32 mouse cellular contexts compared by ENCODE assay signal in genomic region chr1:90962526-90962925, GRCm38 (mm10). TPM values are rescaled to one million over a fixed set of nuclear protein-coding genes. Genes with fewer than 3 reads are reported as not detected.
DNase-seq lines count a peak whose midpoint lies in the region; ATAC-seq and TF ChIP-seq lines count a peak whose summit lies in the region.
"Had no signal": no experiment of that assay in that cellular context is flagged by ENCODE, and none has a peak within 500 bp of the region (broad histone marks: within the 10 kb centered on the region; RNA-seq: fewer than 3 reads in every experiment).

No protein-coding gene starts in this region.

- 43% methylated on average over 4 of the region's 4 CpGs for WGBS in hindbrain, postnatal 0 days
- 32% methylated on average over 4 of the region's 4 CpGs for WGBS in hindbrain, embryonic 12.5 days
- 33% methylated on average over 4 of the region's 4 CpGs for WGBS in liver, embryonic 16.5 days (ENCODE audit: insufficient replicate concordance)
- 21% methylated on average over 4 of the region's 4 CpGs for WGBS in liver, embryonic 12.5 days (ENCODE audit: insufficient replicate concordance)
- WGBS in embryonic facial prominence, embryonic 10.5 days: 41% methylated on average over 4 of the region's 4 CpGs
- 19% methylated on average over 4 of the region's 4 CpGs for WGBS in neural tube, embryonic 15.5 days

- H3K9ac ChIP-seq in hindbrain, postnatal 0 days (replicated peaks; ENCODE audit: low read length): no peak overlapping the region
- H3K9ac ChIP-seq in hindbrain, embryonic 12.5 days: no peak overlapping the region
- no peak overlapping the region for H3K9ac ChIP-seq in liver, embryonic 16.5 days (ENCODE audit: low read depth, low read length)
- no peak overlapping the region for H3K9ac ChIP-seq in liver, embryonic 12.5 days
- H3K9ac ChIP-seq in neural tube, embryonic 15.5 days (replicated peaks): no peak overlapping the region
- H3K9ac ChIP-seq: heart, embryonic 12.5 days; liver, embryonic 15.5 days; midbrain, embryonic 15.5 days; neural tube, embryonic 12.5 days had no signal

- DNase-seq in hindbrain, postnatal 0 days (ENCODE audit: low spot score): no peak
- no peak for DNase-seq in embryonic facial prominence, embryonic 10.5 days (ENCODE audit: low spot score)
- DNase-seq in kidney, postnatal 14 days: peak; percentile 30
- DNase-seq: adrenal gland, postnatal 14 days; cerebellum, adult 2 months; cerebellum, postnatal 36 days; embryo, embryonic 11 days; gastrocnemius, postnatal 10 days; heart, postnatal 10 days; layer of hippocampus, adult 9-11 months; right cerebral cortex, postnatal 25 days; spleen, adult 18-20 months; thymus, adult 18-20 months; thymus, postnatal 4 days had no signal

- no peak for TF ChIP-seq CTCF in hindbrain, postnatal 0 days (IDR thresholded peaks at IDR 0.05; ENCODE audit: low read depth)

- H3K4me1 ChIP-seq in hindbrain, postnatal 0 days (ENCODE audit: insufficient read depth, low read length): no peaks in the 10 kb centered on the region
- peaks cover 2% of the 10 kb centered on the region; the same call in 1 of the 2 replicates for H3K4me1 ChIP-seq in hindbrain, embryonic 12.5 days
- H3K4me1 ChIP-seq in liver, embryonic 16.5 days (ENCODE audit: control insufficient read depth, low read depth, low read length): no peaks in the 10 kb centered on the region; the same call in none of the 2 replicates
- H3K4me1 ChIP-seq in liver, embryonic 12.5 days: peaks cover 4% of the 10 kb centered on the region; the same call in 1 of the 2 replicates
- peaks cover 20% of the 10 kb centered on the region for H3K4me1 ChIP-seq in embryonic facial prominence, embryonic 10.5 days
- peaks cover 5% of the 10 kb centered on the region for H3K4me1 ChIP-seq in neural tube, embryonic 15.5 days

- no peaks in the 10 kb centered on the region for H3K36me3 ChIP-seq in hindbrain, postnatal 0 days (ENCODE audit: insufficient read depth, low read length)
- no peaks in the 10 kb centered on the region for H3K36me3 ChIP-seq in hindbrain, embryonic 12.5 days
- H3K36me3 ChIP-seq in liver, embryonic 16.5 days (ENCODE audit: control insufficient read depth, insufficient read depth): no peaks in the 10 kb centered on the region
- H3K36me3 ChIP-seq in liver, embryonic 12.5 days: no peaks in the 10 kb centered on the region
- H3K36me3 ChIP-seq in embryonic facial prominence, embryonic 10.5 days (replicated peaks): no peaks in the 10 kb centered on the region
- H3K36me3 ChIP-seq in neural tube, embryonic 15.5 days: no peaks in the 10 kb centered on the region
- H3K36me3 ChIP-seq: heart, embryonic 12.5 days; liver, embryonic 15.5 days; midbrain, embryonic 15.5 days; neural tube, embryonic 12.5 days had no signal

- H3K9me3 ChIP-seq in hindbrain, postnatal 0 days (ENCODE audit: low read length): no peaks in the 10 kb centered on the region
- H3K9me3 ChIP-seq in hindbrain, embryonic 12.5 days (replicated peaks): no peaks in the 10 kb centered on the region
- H3K9me3 ChIP-seq in liver, embryonic 16.5 days (replicated peaks; ENCODE audit: control insufficient read depth, low read length): no peaks in the 10 kb centered on the region
- H3K9me3 ChIP-seq in liver, embryonic 12.5 days (replicated peaks): no peaks in the 10 kb centered on the region
- H3K9me3 ChIP-seq in embryonic facial prominence, embryonic 10.5 days: no peaks in the 10 kb centered on the region
- H3K9me3 ChIP-seq in neural tube, embryonic 15.5 days (replicated peaks): no peaks in the 10 kb centered on the region
- H3K9me3 ChIP-seq: heart, embryonic 12.5 days; liver, embryonic 15.5 days; midbrain, embryonic 15.5 days; neural tube, embryonic 12.5 days had no signal

- 0 out of 2 replicates have a peak, but pooled peaks have one; percentile 2 for ATAC-seq in hindbrain, postnatal 0 days
- ATAC-seq in hindbrain, embryonic 12.5 days (ENCODE audit: low FRiP score): no peak
- peak; percentile 43; the same call in 1 of the 2 replicates for ATAC-seq in liver, embryonic 16.5 days (ENCODE audit: low read depth)
- no peak for ATAC-seq in liver, embryonic 12.5 days
- ATAC-seq in neural tube, embryonic 15.5 days (ENCODE audit: low FRiP score): no peak
- ATAC-seq: CD4-positive, CD25-positive, alpha-beta regulatory T cell, adult 4 months; inflammation-experienced regulatory T-cells, adult 6 months; midbrain, embryonic 15.5 days had no signal

- H3K27ac ChIP-seq in hindbrain, postnatal 0 days: no peak overlapping the region
- no peak overlapping the region for H3K27ac ChIP-seq in hindbrain, embryonic 12.5 days
- no peak overlapping the region for H3K27ac ChIP-seq in liver, embryonic 16.5 days (ENCODE audit: low read length)
- no peak overlapping the region for H3K27ac ChIP-seq in liver, embryonic 12.5 days
- H3K27ac ChIP-seq in embryonic facial prominence, embryonic 10.5 days (replicated peaks): peak overlapping the region; percentile 21; the same call in 1 of the 2 replicates
- no peak overlapping the region for H3K27ac ChIP-seq in neural tube, embryonic 15.5 days (replicated peaks)
- H3K27ac ChIP-seq: left cerebral cortex, adult 2 months; liver, embryonic 15.5 days; macrophage; midbrain, embryonic 15.5 days; neural tube, embryonic 12.5 days had no signal

- no peaks in the 10 kb centered on the region; the same call in 1 of the 2 replicates for H3K27me3 ChIP-seq in hindbrain, postnatal 0 days (ENCODE audit: insufficient read depth, low read length)
- peaks cover 3% of the 10 kb centered on the region; the same call in 1 of the 2 replicates for H3K27me3 ChIP-seq in hindbrain, embryonic 12.5 days
- H3K27me3 ChIP-seq in liver, embryonic 16.5 days (ENCODE audit: control insufficient read depth, insufficient read depth, low read depth, low read length): no peaks in the 10 kb centered on the region
- 0 out of 2 replicates have a peak, but pooled peaks cover 9% of the 10 kb centered on the region for H3K27me3 ChIP-seq in liver, embryonic 12.5 days (replicated peaks)
- peaks cover 27% of the 10 kb centered on the region for H3K27me3 ChIP-seq in embryonic facial prominence, embryonic 10.5 days (replicated peaks; ENCODE audit: low read depth, poor library complexity, severe bottlenecking)
- H3K27me3 ChIP-seq in neural tube, embryonic 15.5 days (replicated peaks): no peaks in the 10 kb centered on the region
- H3K27me3 ChIP-seq: liver, embryonic 15.5 days; neural tube, embryonic 12.5 days had no signal

- H3K4me2 ChIP-seq in hindbrain, postnatal 0 days (ENCODE audit: low read depth, low read length): no peak overlapping the region
- no peak overlapping the region for H3K4me2 ChIP-seq in hindbrain, embryonic 12.5 days (replicated peaks)
- no peak overlapping the region for H3K4me2 ChIP-seq in liver, embryonic 16.5 days (ENCODE audit: low read depth, low read length)
- no peak overlapping the region for H3K4me2 ChIP-seq in liver, embryonic 12.5 days
- no peak overlapping the region for H3K4me2 ChIP-seq in neural tube, embryonic 15.5 days
- H3K4me2 ChIP-seq: heart, embryonic 12.5 days; liver, embryonic 15.5 days; midbrain, embryonic 15.5 days; neural tube, embryonic 12.5 days had no signal

- no peak overlapping the region for H3K4me3 ChIP-seq in hindbrain, postnatal 0 days (ENCODE audit: low read length)
- H3K4me3 ChIP-seq in hindbrain, embryonic 12.5 days: no peak overlapping the region
- H3K4me3 ChIP-seq in liver, embryonic 16.5 days (ENCODE audit: low read depth, low read length): no peak overlapping the region
- H3K4me3 ChIP-seq in liver, embryonic 12.5 days: no peak overlapping the region
- no peak overlapping the region for H3K4me3 ChIP-seq in embryonic facial prominence, embryonic 10.5 days
- no peak overlapping the region for H3K4me3 ChIP-seq in neural tube, embryonic 15.5 days (replicated peaks)
- H3K4me3 ChIP-seq: heart, embryonic 12.5 days; left cerebral cortex, adult 2 months; liver, embryonic 15.5 days; midbrain, embryonic 15.5 days; neural tube, embryonic 12.5 days had no signal

RNA-seq across cellular contexts. Expression of gene Rab17, which starts 6.9 kb away (rescaled TPM):
- not detected in 2 replicates for total RNA-seq in hindbrain, postnatal 0 days (2014; rRNA removed)
- 0.19 TPM in 1 of 2 replicates, not detected in the other for polyA plus RNA-seq in hindbrain, postnatal 0 days (2015; fragmentation: Nextera tagmentation; extraction: Ambion mirVana)
- 0.64 and 0.71 TPM in 2 replicates for polyA plus RNA-seq in hindbrain, embryonic 12.5 days (2016; fragmentation: Nextera tagmentation; extraction: Ambion mirVana)
- polyA plus RNA-seq in liver, embryonic 16.5 days (2015; fragmentation: Nextera tagmentation; extraction: Ambion mirVana): 5.7 and 7.4 TPM in 2 replicates
- 3.2 and 3.3 TPM in 2 replicates for polyA plus RNA-seq in liver, embryonic 12.5 days (2016; fragmentation: Nextera tagmentation; extraction: Ambion mirVana)
- polyA plus RNA-seq in embryonic facial prominence, embryonic 10.5 days (2016; fragmentation: Nextera tagmentation; extraction: Ambion mirVana): 0.39 and 0.44 TPM in 2 replicates
- polyA plus RNA-seq in neural tube, embryonic 15.5 days (2015; fragmentation: Nextera tagmentation; extraction: Ambion mirVana): 1.9 TPM in 1 of 2 replicates, not detected in the other
- total RNA-seq: gastrocnemius, postnatal 10 days; left cerebral cortex, postnatal 36 days had no signal
- polyA plus RNA-seq: CD4-positive, CD25-positive, alpha-beta regulatory T cell, adult 4 months; cerebellum, adult 2 months; hindbrain, embryonic 11.5 days; inflammation-experienced regulatory T-cells, adult 6 months; macrophage; neural tube, embryonic 12.5 days had no signal

RNA-seq across cellular contexts. Expression of gene Prlh, which starts 9.6 kb away (rescaled TPM):
- not detected in 2 replicates for total RNA-seq in hindbrain, postnatal 0 days (2014; rRNA removed)
- 1.5 and 1.8 TPM in 2 replicates for polyA plus RNA-seq in hindbrain, postnatal 0 days (2015; fragmentation: Nextera tagmentation; extraction: Ambion mirVana)
- polyA plus RNA-seq in hindbrain, embryonic 12.5 days (2016; fragmentation: Nextera tagmentation; extraction: Ambion mirVana): not detected in 2 replicates
- not detected in 2 replicates for polyA plus RNA-seq in liver, embryonic 16.5 days (2015; fragmentation: Nextera tagmentation; extraction: Ambion mirVana)
- 0.67 TPM in 1 of 2 replicates, not detected in the other for polyA plus RNA-seq in liver, embryonic 12.5 days (2016; fragmentation: Nextera tagmentation; extraction: Ambion mirVana)
- polyA plus RNA-seq in embryonic facial prominence, embryonic 10.5 days (2016; fragmentation: Nextera tagmentation; extraction: Ambion mirVana): not detected in 2 replicates
- polyA plus RNA-seq in neural tube, embryonic 15.5 days (2015; fragmentation: Nextera tagmentation; extraction: Ambion mirVana): not detected in 2 replicates
- total RNA-seq: adrenal gland, postnatal 14 days; gastrocnemius, postnatal 10 days; granulocyte monocyte progenitor cell, adult 5-6 weeks; heart, postnatal 10 days; left cerebral cortex, adult 2 months; left cerebral cortex, postnatal 36 days had no signal
- polyA plus RNA-seq: CD4-positive, CD25-positive, alpha-beta regulatory T cell, adult 4 months; embryonic facial prominence, embryonic 14.5 days; forebrain, embryonic 14.5 days; heart, embryonic 12.5 days; hindbrain, embryonic 11.5 days; inflammation-experienced regulatory T-cells, adult 6 months; limb, embryonic 14.5 days; liver, embryonic 15.5 days; macrophage; midbrain, embryonic 15.5 days; neural tube, embryonic 12.5 days had no signal

RNA-seq across cellular contexts. Expression of gene Lrrfip1, which starts 36.0 kb away (rescaled TPM):
- 20.5 and 26.9 TPM in 2 replicates for total RNA-seq in hindbrain, postnatal 0 days (2014; rRNA removed)
- polyA plus RNA-seq in hindbrain, postnatal 0 days (2015; fragmentation: Nextera tagmentation; extraction: Ambion mirVana): 37.5 and 37.8 TPM in 2 replicates
- 26.0 and 32.0 TPM in 2 replicates for polyA plus RNA-seq in hindbrain, embryonic 12.5 days (2016; fragmentation: Nextera tagmentation; extraction: Ambion mirVana)
- 16.1 and 20.5 TPM in 2 replicates for polyA plus RNA-seq in liver, embryonic 16.5 days (2015; fragmentation: Nextera tagmentation; extraction: Ambion mirVana)
- 17.4 and 18.1 TPM in 2 replicates for polyA plus RNA-seq in liver, embryonic 12.5 days (2016; fragmentation: Nextera tagmentation; extraction: Ambion mirVana)
- 22.5 and 25.7 TPM in 2 replicates for polyA plus RNA-seq in embryonic facial prominence, embryonic 10.5 days (2016; fragmentation: Nextera tagmentation; extraction: Ambion mirVana)
- 45.3 and 51.5 TPM in 2 replicates for polyA plus RNA-seq in neural tube, embryonic 15.5 days (2015; fragmentation: Nextera tagmentation; extraction: Ambion mirVana)

RNA-seq across cellular contexts. Expression of gene Mlph, which starts 47.6 kb away (rescaled TPM):
- total RNA-seq in hindbrain, postnatal 0 days (2014; rRNA removed): 0.63 and 0.72 TPM in 2 replicates
- 0.19 and 0.51 TPM in 2 replicates for polyA plus RNA-seq in hindbrain, postnatal 0 days (2015; fragmentation: Nextera tagmentation; extraction: Ambion mirVana)
- polyA plus RNA-seq in hindbrain, embryonic 12.5 days (2016; fragmentation: Nextera tagmentation; extraction: Ambion mirVana): 0.09 and 0.22 TPM in 2 replicates
- 0.05 TPM in 1 of 2 replicates, not detected in the other for polyA plus RNA-seq in liver, embryonic 16.5 days (2015; fragmentation: Nextera tagmentation; extraction: Ambion mirVana)
- 0.05 TPM in 1 of 2 replicates, not detected in the other for polyA plus RNA-seq in liver, embryonic 12.5 days (2016; fragmentation: Nextera tagmentation; extraction: Ambion mirVana)
- 0.06 and 0.14 TPM in 2 replicates for polyA plus RNA-seq in embryonic facial prominence, embryonic 10.5 days (2016; fragmentation: Nextera tagmentation; extraction: Ambion mirVana)
- 0.09 and 0.31 TPM in 2 replicates for polyA plus RNA-seq in neural tube, embryonic 15.5 days (2015; fragmentation: Nextera tagmentation; extraction: Ambion mirVana)
- total RNA-seq: granulocyte monocyte progenitor cell, adult 5-6 weeks had no signal
- polyA plus RNA-seq: CD4-positive, CD25-positive, alpha-beta regulatory T cell, adult 4 months; hindbrain, embryonic 11.5 days; inflammation-experienced regulatory T-cells, adult 6 months; liver, embryonic 15.5 days had no signal

Comparison
In these comparisons a context has a peak if more than half of its experiments do, and no peak if none do; other contexts are left out.
1. ATAC-seq: peak in hindbrain, postnatal 0 days (single experiment) and liver, embryonic 16.5 days (single experiment); none in hindbrain, embryonic 12.5 days (single experiment), liver, embryonic 12.5 days (single experiment) and neural tube, embryonic 15.5 days (single experiment).